Mouse (Mus musculus) monocyte, adult 59 days (primary cell): ENCODE results near the gene Smarca2. TPM values are rescaled to one million over a fixed set of nuclear protein-coding genes. Genes with fewer than 3 reads are reported as not detected.

Experiments
- total RNA-seq, 2 experiments: library from RNA; stranded (reverse); gene quantifications; one replicate each; pipeline ENCODE4 v1.2.4; 2023

Smarca2 gene
- total RNA-seq = 100 to 1,000 TPM in 1 of 2 experiments, 10 to 100 TPM in 1; 96.3 to 110 TPM

GRCm38 (mm10) chr19:26604755-26605300 is at the start of gene Smarca2:
TSS of gene Smarca2 (plus strand) at chr19:26605050.

